Mouse (Mus musculus) naive thymus-derived CD4-positive, alpha-beta T cell, adult 2 months (primary cell): ENCODE measurements around the gene Ttll11.

Experiments
- DNase-seq: peaks from one replicate; pipeline ENCODE4 v3.0.0-alpha.2; 2011; ENCODE audit warnings: low read depth

Gene Ttll11

GRCm38 (mm10) chr2:35767834-35768537 is 211.7 kb downstream of the Ttll11 start:
- no peak for DNase-seq

GRCm38 (mm10) chr2:35764328-35764727 is 215.4 kb downstream of the Ttll11 start:
- no peak for DNase-seq

- DNase-seq, result no peak
Measured at GRCm38 (mm10) chr2:35763818-35764217, 215.9 kb downstream of the Ttll11 start.

GRCm38 (mm10) chr2:35761458-35761857 is 218.3 kb downstream of the Ttll11 start:
- DNase-seq, result no peak

- DNase-seq, result no peak
Measured at GRCm38 (mm10) chr2:35760867-35761266, 218.8 kb downstream of the Ttll11 start.

GRCm38 (mm10) chr2:35760352-35760751 is 219.4 kb downstream of the Ttll11 start:
- no peak for DNase-seq

- DNase-seq, result no peak
Measured at GRCm38 (mm10) chr2:35756467-35756866, 223.2 kb downstream of the Ttll11 start.

GRCm38 (mm10) chr2:35751781-35752505 is 227.8 kb downstream of the Ttll11 start:
- no peak for DNase-seq

- DNase-seq, result no peak
Measured at GRCm38 (mm10) chr2:35750533-35751141, 229.1 kb downstream of the Ttll11 start.

- DNase-seq, result no peak
Measured at GRCm38 (mm10) chr2:35747371-35748035, 232.2 kb downstream of the Ttll11 start.

GRCm38 (mm10) chr2:35746638-35747037 is 233.1 kb downstream of the Ttll11 start:
- DNase-seq, result no peak

GRCm38 (mm10) chr2:35745876-35746275 is 233.8 kb downstream of the Ttll11 start:
- DNase-seq, result no peak

GRCm38 (mm10) chr2:35739669-35740254 is 240.0 kb downstream of the Ttll11 start:
- no peak for DNase-seq

- no peak for DNase-seq
Measured at GRCm38 (mm10) chr2:35737467-35738027, 242.2 kb downstream of the Ttll11 start.

GRCm38 (mm10) chr2:35736061-35736460 is 243.7 kb downstream of the Ttll11 start:
- no peak for DNase-seq

GRCm38 (mm10) chr2:35735001-35735400 is 244.7 kb downstream of the Ttll11 start:
- no peak for DNase-seq

- no peak for DNase-seq
Measured at GRCm38 (mm10) chr2:35731671-35732449, 247.9 kb downstream of the Ttll11 start.

GRCm38 (mm10) chr2:35729077-35730065 is 250.3 kb downstream of the Ttll11 start:
- DNase-seq, result no peak

GRCm38 (mm10) chr2:35728633-35729032 is 251.1 kb downstream of the Ttll11 start:
- no peak for DNase-seq

GRCm38 (mm10) chr2:35723691-35724090 is 256.0 kb downstream of the Ttll11 start:
- DNase-seq, result no peak
